Mouse (Mus musculus): ENCODE data around the gene Bsph1.
"Not testable (repeated sequence)": the region's sequence is repeated elsewhere in the genome, so short reads cannot be mapped to it uniquely, and the experiment has no call there.

Gene Bsph1

GRCm38 (mm10) chr7:13450541-13450940 is at the start of gene Bsph1:
Gene Bsph1 (plus strand): TSS chr7:13450841.
- DNase-seq: not testable (repeated sequence)

- peak; percentile 11 for DNase-seq
Measured at GRCm38 (mm10) chr7:13511539-13511938, 60.9 kb downstream of the Bsph1 start.
